Mouse (Mus musculus) forebrain, embryonic 16.5 days (tissue): ENCODE data around the gene Dpagt1. TPM values are rescaled to one million over a fixed set of nuclear protein-coding genes. Genes with fewer than 3 reads are reported as not detected.

ENCODE experiments used
- ATAC-seq: fragments of 200-750 bp; cut with Nextera tagmentation; 2 replicates; pipeline ENCODE4 v1.8.0; 2017; ENCODE audit warnings: mild to moderate bottlenecking, moderate library complexity
- H3K27ac ChIP-seq: fragments of 300-500 bp; sonication (generic); 2 replicates; pipeline ENCODE4 v1.5.1; 2014; ENCODE audit warnings: low read length, control low read depth
- H3K27me3 ChIP-seq: fragments of 300-500 bp; sonication (generic); replicated peaks from 2 replicates; pipeline ENCODE4 v1.6.1; 2014; ENCODE audit warnings: low read length; ENCODE audit not compliant: control insufficient read depth, insufficient read depth
- H3K36me3 ChIP-seq: fragments of 300-500 bp; sonication (generic); 2 replicates; pipeline ENCODE4 v1.6.1; 2014; ENCODE audit not compliant: control insufficient read depth, insufficient read depth
- H3K4me1 ChIP-seq: fragments of 300-500 bp; sonication (generic); replicated peaks from 2 replicates; pipeline ENCODE4 v1.6.1; 2014; ENCODE audit warnings: low read length; ENCODE audit not compliant: control insufficient read depth, insufficient read depth
- H3K4me2 ChIP-seq: fragments of 300-500 bp; sonication (generic); 2 replicates; pipeline ENCODE4 v1.6.1; 2014; ENCODE audit warnings: mild to moderate bottlenecking, low read length, control low read depth
- H3K4me3 ChIP-seq: fragments of 300-500 bp; sonication (generic); replicated peaks from 2 replicates; pipeline ENCODE4 v1.5.1; 2014; ENCODE audit warnings: mild to moderate bottlenecking, low read length, control low read depth
- H3K9ac ChIP-seq: fragments of 300-500 bp; sonication (generic); replicated peaks from 2 replicates; pipeline ENCODE4 v1.6.1; 2014; ENCODE audit warnings: low read depth, low read length, control low read depth
- H3K9me3 ChIP-seq: fragments of 300-500 bp; sonication (generic); 2 replicates; pipeline ENCODE4 v1.6.1; 2016; ENCODE audit warnings: low read length; ENCODE audit not compliant: control insufficient read depth
- WGBS: fragments of 180-500 bp; shearing (Covaris S2); extraction: QIAGEN DNeasy Blood & Tissue Kit; methylation state at CpG from one replicate; pipeline ENCODE4 v1.1.7; 2014; 5-methylcytosine and 5-hydroxymethylcytosine counted together
- polyA plus RNA-seq: library from polyadenylated mRNA; unstranded; fragments of >200 nt; fragmentation: Nextera tagmentation; extraction: Ambion mirVana; gene quantifications from 2 replicates; pipeline ENCODE4 v1.2.1, GENCODE M21; 2015

Gene Dpagt1
- polyA plus RNA-seq, 1 experiment from 2014 or later, result 35.2 TPM

- peak overlapping the region; percentile 85 for H3K9ac ChIP-seq
- H3K36me3 ChIP-seq, result peaks cover 15% of the 10 kb centered on the region
- H3K27ac ChIP-seq, result 0 out of 2 replicates have a peak overlapping the region, but pooled peaks have one; percentile 38
- H3K4me2 ChIP-seq, result peak overlapping the region; percentile 71
- peak overlapping the region; percentile 92 for H3K4me3 ChIP-seq
- no peaks in the 10 kb centered on the region for H3K27me3 ChIP-seq
- peaks cover 10% of the 10 kb centered on the region for H3K4me1 ChIP-seq
- 9% methylated on average over 6 of the region's 6 CpGs for WGBS
- ATAC-seq, result peak; percentile 2; the same call in 1 of the 2 replicates
- H3K9me3 ChIP-seq, result no peaks in the 10 kb centered on the region
Measured at GRCm38 (mm10) chr9:44343290-44343689, 17.5 kb downstream of the Dpagt1 start.

- peaks cover 10% of the 10 kb centered on the region for H3K4me1 ChIP-seq
- no peaks in the 10 kb centered on the region for H3K27me3 ChIP-seq
- WGBS, result under 1% methylated on average over 39 of the region's 39 CpGs
- peak; percentile 97 for ATAC-seq
- H3K9me3 ChIP-seq, result no peaks in the 10 kb centered on the region
- H3K9ac ChIP-seq, result peak within 1 kb of the TSS; percentile 85
- peak within 1 kb of the TSS; percentile 71 for H3K4me2 ChIP-seq
- H3K4me3 ChIP-seq, result peak within 1 kb of the TSS; percentile 92
- H3K27ac ChIP-seq, result peak within 1 kb of the TSS; percentile 96
- peaks cover 21% of the 10 kb centered on the region for H3K36me3 ChIP-seq
Measured at GRCm38 (mm10) chr9:44343781-44344421, 18.1 kb downstream of the Dpagt1 start, which contains the start of gene Hmbs. Hmbs (minus strand) TSS chr9:44344228.

GRCm38 (mm10) chr9:44345570-44346433, 20.0 kb downstream of the Dpagt1 start:
- WGBS, result 91% methylated on average over 6 of the region's 6 CpGs

GRCm38 (mm10) chr9:44347166-44347565, 21.3 kb downstream of the Dpagt1 start:
- H3K4me3 ChIP-seq, result no peak overlapping the region
- peaks cover 10% of the 10 kb centered on the region for H3K4me1 ChIP-seq
- no peak overlapping the region for H3K4me2 ChIP-seq
- ATAC-seq, result no peak
- no peaks in the 10 kb centered on the region for H3K27me3 ChIP-seq
- no peak overlapping the region for H3K27ac ChIP-seq
- WGBS, result 92% methylated on average over 9 of the region's 9 CpGs
- H3K36me3 ChIP-seq, result peaks cover 43% of the 10 kb centered on the region
- no peaks in the 10 kb centered on the region for H3K9me3 ChIP-seq
- no peak overlapping the region for H3K9ac ChIP-seq

More at GRCm38 (mm10) chr9:44345570-44346433, 20.0 kb downstream of the Dpagt1 start:
- ATAC-seq, result no peak
- H3K27me3 ChIP-seq, result no peaks in the 10 kb centered on the region
- H3K4me3 ChIP-seq, result no peak overlapping the region
- H3K4me1 ChIP-seq, result peaks cover 10% of the 10 kb centered on the region
- no peaks in the 10 kb centered on the region for H3K9me3 ChIP-seq
- no peak overlapping the region for H3K9ac ChIP-seq
- no peak overlapping the region for H3K4me2 ChIP-seq
- H3K36me3 ChIP-seq, result peaks cover 33% of the 10 kb centered on the region
- no peak overlapping the region for H3K27ac ChIP-seq

GRCm38 (mm10) chr9:44347621-44348020, 21.8 kb downstream of the Dpagt1 start:
- Histone ChIP-seq H3K4me1 (peaks cover 10% of the 10 kb centered on the region), H3K27me3 (no peaks in the 10 kb centered on the region), H3K9ac (no peak overlapping the region), H3K4me2 (no peak overlapping the region), H3K27ac (no peak overlapping the region), H3K9me3 (no peaks in the 10 kb centered on the region), H3K4me3 (no peak overlapping the region), H3K36me3 (peaks cover 48% of the 10 kb centered on the region)
- WGBS, result 92% methylated on average over 4 of the region's 4 CpGs
- no peak for ATAC-seq

- Histone ChIP-seq H3K9ac (no peak overlapping the region), H3K27ac (no peak overlapping the region), H3K4me2 (no peak overlapping the region), H3K9me3 (no peaks in the 10 kb centered on the region), H3K36me3 (peaks cover 56% of the 10 kb centered on the region), H3K4me1 (0 out of 2 replicates have a peak, but pooled peaks cover 3% of the 10 kb centered on the region), H3K27me3 (no peaks in the 10 kb centered on the region), H3K4me3 (no peak overlapping the region)
- WGBS, result 94% methylated on average over 4 of the region's 4 CpGs
- ATAC-seq, result no peak
Measured at GRCm38 (mm10) chr9:44348546-44348945, 22.7 kb downstream of the Dpagt1 start.

- no peak overlapping the region for H3K27ac ChIP-seq
- ATAC-seq, result no peak
- no peak overlapping the region for H3K9ac ChIP-seq
- H3K4me2 ChIP-seq, result no peak overlapping the region
- no peaks in the 10 kb centered on the region for H3K9me3 ChIP-seq
- H3K4me3 ChIP-seq, result no peak overlapping the region
- no peaks in the 10 kb centered on the region for H3K4me1 ChIP-seq
- no peaks in the 10 kb centered on the region for H3K27me3 ChIP-seq
- peaks cover 77% of the 10 kb centered on the region for H3K36me3 ChIP-seq
- 91% methylated on average over 4 of the region's 4 CpGs for WGBS
Measured at GRCm38 (mm10) chr9:44351396-44351795, 25.6 kb downstream of the Dpagt1 start.

- ATAC-seq, result no peak
- Histone ChIP-seq H3K4me1 (no peaks in the 10 kb centered on the region), H3K27me3 (no peaks in the 10 kb centered on the region), H3K36me3 (peaks cover 71% of the 10 kb centered on the region), H3K27ac (no peak overlapping the region), H3K4me2 (no peak overlapping the region), H3K4me3 (no peak overlapping the region), H3K9ac (no peak overlapping the region), H3K9me3 (no peaks in the 10 kb centered on the region)
- WGBS, result 91% methylated on average over 10 of the region's 10 CpGs
Measured at GRCm38 (mm10) chr9:44352337-44352736, 26.5 kb downstream of the Dpagt1 start.

GRCm38 (mm10) chr9:44353142-44353541, 27.3 kb downstream of the Dpagt1 start:
- H3K4me3 ChIP-seq, result no peak overlapping the region
- WGBS, result 96% methylated on average over 6 of the region's 6 CpGs

More at GRCm38 (mm10) chr9:44353142-44353541, 27.3 kb downstream of the Dpagt1 start:
- Histone ChIP-seq H3K9me3 (no peaks in the 10 kb centered on the region), H3K4me2 (no peak overlapping the region), H3K27ac (no peak overlapping the region), H3K27me3 (no peaks in the 10 kb centered on the region), H3K36me3 (peaks cover 65% of the 10 kb centered on the region), H3K9ac (no peak overlapping the region), H3K4me1 (no peaks in the 10 kb centered on the region)
- no peak for ATAC-seq
